9 mouse cellular contexts compared by ENCODE assay signal in the genomic region with DNA sequence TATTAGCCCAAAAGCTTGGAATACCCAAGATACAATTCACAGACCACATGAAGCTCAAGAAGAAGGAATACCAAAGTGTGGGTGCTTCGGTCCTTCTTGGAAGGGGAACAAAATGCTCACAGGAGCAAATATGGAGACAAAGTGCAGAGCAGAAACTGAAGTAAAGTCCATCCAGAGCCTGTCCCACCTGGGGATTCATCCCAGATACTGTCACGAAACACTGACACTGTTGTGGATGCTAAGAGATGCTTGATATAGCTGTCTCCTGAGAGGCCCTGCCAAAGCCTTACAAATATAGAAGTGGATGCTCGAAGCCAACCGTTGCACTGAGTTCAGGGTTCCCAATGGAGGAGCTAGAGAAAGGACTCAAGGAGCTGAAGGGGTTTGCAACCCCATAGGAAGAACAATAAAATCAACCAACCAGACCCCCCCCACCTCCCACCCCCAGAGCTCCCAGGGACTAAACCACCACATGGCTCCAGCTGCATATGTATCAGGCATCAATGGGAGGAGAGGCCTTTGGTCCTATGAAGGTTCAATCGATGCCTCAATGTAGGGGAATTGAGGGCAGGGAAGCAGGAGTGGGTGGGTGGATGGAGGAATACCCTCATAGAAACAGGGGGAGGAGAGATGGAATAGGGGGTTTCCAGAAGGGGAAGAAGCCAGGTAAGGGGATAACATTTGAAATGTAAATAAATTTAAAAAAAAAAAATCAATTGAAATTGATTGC. TPM values are rescaled to one million over a fixed set of nuclear protein-coding genes. Genes with fewer than 3 reads are reported as not detected.
A peak's percentile ranks its signal among the peaks of the same experiment; 100 is the strongest.
DNase-seq lines count a peak whose midpoint lies in the region; ATAC-seq lines count a peak whose summit lies in the region.
"Had no signal": no experiment of that assay in that cellular context is flagged by ENCODE, and none has a peak within 500 bp of the region (broad histone marks: within the 10 kb centered on the region; RNA-seq: fewer than 3 reads in every experiment).

No protein-coding gene starts in this region.

- H3K9ac ChIP-seq in lung, embryonic 15.5 days, result no peak overlapping the region
- no peak overlapping the region for H3K9ac ChIP-seq in intestine, embryonic 15.5 days
- H3K9ac ChIP-seq in neural tube, embryonic 14.5 days (replicated peaks; ENCODE audit: low read depth, low read length), result no peak overlapping the region

- peak overlapping the region; percentile 73 for H3K4me3 ChIP-seq in lung, embryonic 15.5 days
- H3K4me3 ChIP-seq in intestine, embryonic 15.5 days (replicated peaks), result no peak overlapping the region
- H3K4me3 ChIP-seq in neural tube, embryonic 14.5 days (ENCODE audit: low read depth, low read length), result peak overlapping the region; percentile 55; the same call in 1 of the 2 replicates

- H3K4me1 ChIP-seq in lung, embryonic 15.5 days, result peaks cover 10% of the 10 kb centered on the region
- peaks cover 6% of the 10 kb centered on the region; the same call in 1 of the 2 replicates for H3K4me1 ChIP-seq in intestine, embryonic 15.5 days (replicated peaks)
- no peaks in the 10 kb centered on the region for H3K4me1 ChIP-seq in neural tube, embryonic 14.5 days (ENCODE audit: control insufficient read depth, insufficient read depth, low read length)

- no peaks in the 10 kb centered on the region for H3K9me3 ChIP-seq in lung, embryonic 15.5 days
- no peaks in the 10 kb centered on the region for H3K9me3 ChIP-seq in intestine, embryonic 15.5 days
- H3K9me3 ChIP-seq in neural tube, embryonic 14.5 days (ENCODE audit: control insufficient read depth, low read length), result no peaks in the 10 kb centered on the region

- H3K36me3 ChIP-seq in lung, embryonic 15.5 days, result no peaks in the 10 kb centered on the region
- no peaks in the 10 kb centered on the region for H3K36me3 ChIP-seq in intestine, embryonic 15.5 days
- no peaks in the 10 kb centered on the region for H3K36me3 ChIP-seq in neural tube, embryonic 14.5 days (ENCODE audit: control insufficient read depth, insufficient read depth, low read length)

- 82% methylated on average over 5 of the region's 5 CpGs for WGBS in lung, embryonic 15.5 days
- WGBS in intestine, embryonic 15.5 days, result 85% methylated on average over 5 of the region's 5 CpGs
- 73% methylated on average over 5 of the region's 5 CpGs for WGBS in neural tube, embryonic 14.5 days

- no peaks in the 10 kb centered on the region for H3K27me3 ChIP-seq in lung, embryonic 15.5 days
- H3K27me3 ChIP-seq in intestine, embryonic 15.5 days (replicated peaks), result no peaks in the 10 kb centered on the region
- H3K27me3 ChIP-seq in neural tube, embryonic 14.5 days (ENCODE audit: control insufficient read depth, insufficient read depth, low read length), result no peaks in the 10 kb centered on the region

- H3K4me2 ChIP-seq in lung, embryonic 15.5 days, result peak overlapping the region; percentile 42; the same call in 1 of the 2 replicates
- H3K4me2 ChIP-seq in intestine, embryonic 15.5 days (replicated peaks), result 0 out of 2 replicates have a peak overlapping the region, but pooled peaks have one; percentile 30
- H3K4me2 ChIP-seq in neural tube, embryonic 14.5 days (ENCODE audit: low read depth, low read length), result no peak overlapping the region

- H3K27ac ChIP-seq in lung, embryonic 15.5 days, result no peak overlapping the region
- H3K27ac ChIP-seq in intestine, embryonic 15.5 days, result no peak overlapping the region
- no peak overlapping the region for H3K27ac ChIP-seq in neural tube, embryonic 14.5 days (ENCODE audit: low read depth, low read length)

- no peak for ATAC-seq in cerebellum, adult (ENCODE audit: insufficient number of reproducible peaks, low FRiP score, low TSS enrichment)
- no peak for ATAC-seq in lung, embryonic 15.5 days (ENCODE audit: borderline replicate concordance, extremely low read depth, low FRiP score, low TSS enrichment)
- no peak for ATAC-seq in intestine, embryonic 15.5 days
- no peak for ATAC-seq in neural tube, embryonic 14.5 days (ENCODE audit: low read depth)

- peak; percentile 47 for DNase-seq in cerebellum, adult 11-12 months
- no peak for DNase-seq in lung, postnatal 36 days
- DNase-seq in right cerebral cortex, postnatal 4 days, result no peak
- no peak for DNase-seq in frontal cortex, adult 2 months (ENCODE audit: extremely low spot score in 1 of 2, low spot score in 1 of 2)

RNA-seq across cellular contexts. Expression of a gene that starts 29.6 kb away (rescaled TPM):
- polyA plus RNA-seq in lung, embryonic 15.5 days (2015; fragmentation: Nextera tagmentation; extraction: Ambion mirVana), result 0.15 and 0.16 TPM in 2 replicates
- 0.30 and 0.34 TPM in 2 replicates for polyA plus RNA-seq in intestine, embryonic 15.5 days (2015; fragmentation: Nextera tagmentation; extraction: Ambion mirVana)
- polyA plus RNA-seq in neural tube, embryonic 14.5 days (2014; fragmentation: Nextera tagmentation; extraction: Ambion mirVana), result not detected in 2 replicates
- polyA plus RNA-seq in frontal cortex, adult 2 months (2012; rRNA removed), result 0.08 TPM in 1 of 2 replicates, not detected in the other

RNA-seq across cellular contexts. Expression of a gene that starts 36.5 kb away (rescaled TPM):
- not detected in 2 replicates for polyA plus RNA-seq in lung, embryonic 15.5 days (2015; fragmentation: Nextera tagmentation; extraction: Ambion mirVana)
- not detected in 2 replicates for polyA plus RNA-seq in intestine, embryonic 15.5 days (2015; fragmentation: Nextera tagmentation; extraction: Ambion mirVana)
- 0.35 and 0.48 TPM in 2 replicates for polyA plus RNA-seq in neural tube, embryonic 14.5 days (2014; fragmentation: Nextera tagmentation; extraction: Ambion mirVana)
- polyA plus RNA-seq in frontal cortex, adult 2 months (2012; rRNA removed), result 0.15 TPM in 1 of 2 replicates, not detected in the other
- polyA plus RNA-seq: thymus, postnatal 0 days had no signal
